Mouse (Mus musculus) liver, postnatal 0 days (tissue): ENCODE measurements at regions not wholly inside any gene's neighbourhood (a gene's known extent, or its start where the extent isn't known, plus 50 kb on each side); places are given as distances from the start of the nearest gene placed in this dataset.
"Not testable (repeated sequence)": the region's sequence is repeated elsewhere in the genome, so short reads cannot be mapped to it uniquely, and the experiment has no call there.

Experiments
- ATAC-seq: fragments of 200-750 bp; cut with Nextera tagmentation; 2 replicates; pipeline ENCODE4 v1.8.0; 2017; ENCODE audit warnings: mild to moderate bottlenecking, moderate library complexity
- DNase-seq: peaks from one replicate; pipeline ENCODE4 v3.0.0-alpha.2; 2016
- H3K27ac ChIP-seq: fragments of 300-500 bp; sonication (generic); 2 replicates; pipeline ENCODE4 v1.5.1; 2014; ENCODE audit warnings: antibody characterized with exemption, moderate library complexity, mild to moderate bottlenecking, low read depth
- H3K27me3 ChIP-seq: fragments of 300-500 bp; sonication (generic); 2 replicates; pipeline ENCODE4 v1.6.1; 2014; ENCODE audit warnings: low read length, control low read depth, mixed read lengths; ENCODE audit not compliant: insufficient read depth
- H3K36me3 ChIP-seq: fragments of 300-500 bp; sonication (generic); replicated peaks from 2 replicates; pipeline ENCODE4 v1.6.1; 2014; ENCODE audit warnings: mild to moderate bottlenecking, control low read depth, low read length, moderate library complexity, mixed read lengths; ENCODE audit not compliant: insufficient read depth
- H3K4me1 ChIP-seq: fragments of 300-500 bp; sonication (generic); 2 replicates; pipeline ENCODE4 v1.6.1; 2014; ENCODE audit warnings: antibody characterized with exemption, mild to moderate bottlenecking, control low read depth; ENCODE audit not compliant: insufficient read depth
- H3K4me2 ChIP-seq: fragments of 300-500 bp; sonication (generic); 2 replicates; pipeline ENCODE4 v1.6.1; 2014; ENCODE audit warnings: low read depth, mild to moderate bottlenecking, low read length, moderate library complexity, mixed read lengths
- H3K4me3 ChIP-seq: fragments of 300-500 bp; sonication (generic); 2 replicates; pipeline ENCODE4 v1.5.1; 2014; ENCODE audit warnings: low read depth, low read length
- H3K9ac ChIP-seq: fragments of 300-500 bp; sonication (generic); replicated peaks from 2 replicates; pipeline ENCODE4 v1.6.1; 2014; ENCODE audit warnings: mild to moderate bottlenecking, moderate library complexity
- H3K9me3 ChIP-seq: fragments of 300-500 bp; sonication (generic); 2 replicates; pipeline ENCODE4 v1.6.1; 2016; ENCODE audit warnings: mild to moderate bottlenecking, control low read depth, low read length, mixed read lengths
- CTCF ChIP-seq: sonication (generic); IDR thresholded peaks from 2 replicates; pipeline ENCODE4 v1.5.1; 2016; ENCODE audit warnings: antibody characterized with exemption, low read depth
- EP300 ChIP-seq: IDR thresholded peaks from 2 replicates; pipeline ENCODE4 v1.6.1; 2016; ENCODE audit warnings: antibody characterized with exemption, low read depth, mild to moderate bottlenecking
- WGBS: fragments of 180-500 bp; shearing (Covaris S2); extraction: QIAGEN DNeasy Blood & Tissue Kit; methylation state at CpG from one replicate; pipeline ENCODE4 v1.1.7; 2014; ENCODE audit not compliant: insufficient replicate concordance; 5-methylcytosine and 5-hydroxymethylcytosine counted together

GRCm38 (mm10) chr3:22285904-22286303 is 209.5 kb downstream of the Tbl1xr1 start:
- TF ChIP-seq CTCF (no peak), EP300 (no peak)
- 90% methylated on average over 2 of the region's 2 CpGs for WGBS
- DNase-seq (no peak), ATAC-seq (no peak)
- Histone ChIP-seq H3K4me3 (no peak overlapping the region), H3K27me3 (no peaks in the 10 kb centered on the region), H3K9ac (no peak overlapping the region), H3K4me2 (no peak overlapping the region), H3K9me3 (no peaks in the 10 kb centered on the region), H3K4me1 (no peaks in the 10 kb centered on the region), H3K36me3 (no peaks in the 10 kb centered on the region), H3K27ac (no peak overlapping the region)

DNA sequence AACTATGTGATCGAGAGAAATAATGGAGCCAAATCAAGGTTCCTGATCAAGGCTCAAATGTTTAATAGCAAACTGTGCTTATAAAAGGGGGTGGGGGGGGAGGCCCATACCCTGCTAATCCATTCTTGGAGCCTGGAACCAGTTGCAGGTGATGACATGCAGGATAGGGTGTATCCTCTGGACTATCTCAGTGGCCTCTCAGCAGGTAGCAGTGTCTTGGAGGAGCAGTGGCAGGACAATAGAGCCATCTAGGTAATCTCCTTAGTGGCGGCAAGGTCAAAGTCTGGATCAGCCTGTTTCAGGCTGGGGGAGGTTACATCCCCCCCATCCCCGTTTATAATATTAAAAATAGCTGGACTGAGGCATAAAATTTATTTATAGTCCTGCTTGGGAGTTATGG is 217.0 kb downstream of the Tbl1xr1 start:
- H3K27ac ChIP-seq: no peak overlapping the region
- H3K4me2 ChIP-seq: no peak overlapping the region
- no peaks in the 10 kb centered on the region for H3K4me1 ChIP-seq
- TF ChIP-seq CTCF (no peak), EP300 (no peak)
- no peak overlapping the region for H3K9ac ChIP-seq
- WGBS: 63% methylated on average over 3 of the region's 3 CpGs
- no peak for DNase-seq
- H3K36me3 ChIP-seq: no peaks in the 10 kb centered on the region
- H3K4me3 ChIP-seq: no peak overlapping the region
- H3K9me3 ChIP-seq: no peaks in the 10 kb centered on the region
- H3K27me3 ChIP-seq: no peaks in the 10 kb centered on the region
- ATAC-seq: no peak

DNA sequence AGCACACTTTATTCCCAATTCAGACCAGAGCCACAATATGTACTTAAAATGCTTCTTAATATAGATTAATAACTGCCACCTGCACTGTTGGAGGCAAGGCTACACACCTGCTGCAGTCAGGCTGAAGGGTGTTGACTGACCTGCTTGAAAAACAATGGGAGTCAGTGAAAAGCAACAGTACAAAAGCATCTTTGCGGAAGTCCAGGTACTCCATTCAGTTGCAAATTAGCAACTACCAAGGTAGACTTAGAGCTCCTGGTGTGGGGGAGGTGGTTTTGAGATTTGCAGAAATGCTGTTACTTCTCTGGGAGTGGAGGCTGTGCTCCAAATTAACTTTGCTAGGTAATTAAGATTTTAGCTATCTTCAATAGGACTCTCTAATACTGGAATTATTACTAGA is 217.6 kb downstream of the Tbl1xr1 start:
- not testable (repeated sequence) for ATAC-seq, H3K4me1 ChIP-seq, H3K9ac ChIP-seq, H3K4me3 ChIP-seq, H3K27ac ChIP-seq, DNase-seq, H3K27me3 ChIP-seq, H3K9me3 ChIP-seq, H3K4me2 ChIP-seq, H3K36me3 ChIP-seq
- WGBS: 96% methylated on average over 1 of the region's 1 CpGs

DNA sequence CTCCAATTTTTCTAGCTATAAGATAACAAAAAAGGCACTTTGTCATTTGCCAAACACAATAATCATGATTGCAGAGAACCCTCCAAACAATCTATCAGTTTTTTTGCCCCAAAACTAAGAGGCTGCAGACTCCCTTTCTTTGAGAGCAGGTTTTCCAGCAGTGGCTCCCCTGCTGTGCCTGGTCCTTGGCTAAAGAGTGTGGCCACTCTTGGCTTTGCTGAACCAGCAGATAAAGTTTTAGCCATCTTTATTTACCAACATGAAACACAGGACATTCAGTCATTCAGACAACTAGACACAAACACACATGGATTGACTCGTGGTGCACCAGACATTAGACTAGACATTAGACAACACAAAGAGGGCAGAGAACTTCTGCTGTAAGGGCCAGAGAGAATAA is 220.5 kb downstream of the Tbl1xr1 start:
- not testable (repeated sequence) for H3K4me3 ChIP-seq, H3K9me3 ChIP-seq, H3K4me1 ChIP-seq, H3K9ac ChIP-seq, H3K27me3 ChIP-seq, H3K4me2 ChIP-seq, DNase-seq, H3K36me3 ChIP-seq, H3K27ac ChIP-seq, ATAC-seq
- WGBS: 67% methylated on average over 1 of the region's 1 CpGs

GRCm38 (mm10) chr3:22297831-22298230 is 221.4 kb downstream of the Tbl1xr1 start:
- H3K27me3 ChIP-seq, H3K4me3 ChIP-seq, H3K36me3 ChIP-seq, H3K27ac ChIP-seq, H3K9me3 ChIP-seq, H3K9ac ChIP-seq, ATAC-seq, DNase-seq, H3K4me1 ChIP-seq, H3K4me2 ChIP-seq: not testable (repeated sequence)
- 74% methylated on average over 1 of the region's 1 CpGs for WGBS

DNA sequence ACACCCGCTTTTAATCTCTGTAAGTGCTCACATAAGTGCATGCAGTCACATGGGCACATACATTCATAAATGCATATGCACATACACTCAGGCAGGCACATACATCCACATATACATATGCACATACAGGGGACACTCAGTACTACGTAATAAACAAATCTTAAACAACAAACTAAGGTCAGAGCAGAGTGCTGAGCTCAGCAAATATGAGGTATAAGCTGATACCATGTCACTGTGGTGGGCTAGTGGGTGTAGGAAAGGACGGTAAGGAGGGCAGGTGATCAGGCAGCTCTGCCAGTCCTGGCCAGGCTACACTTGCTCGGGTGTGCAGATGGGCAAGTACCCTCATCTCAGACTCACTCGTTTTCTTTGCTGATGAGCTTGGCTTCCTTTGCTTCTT is 224.1 kb downstream of the Tbl1xr1 start:
- H3K4me3 ChIP-seq: no peak overlapping the region
- TF ChIP-seq CTCF (no peak), EP300 (no peak)
- H3K27me3 ChIP-seq: no peaks in the 10 kb centered on the region
- H3K4me1 ChIP-seq: no peaks in the 10 kb centered on the region
- no peak for ATAC-seq
- no peak overlapping the region for H3K9ac ChIP-seq
- DNase-seq: no peak
- no peaks in the 10 kb centered on the region for H3K9me3 ChIP-seq
- 68% methylated on average over 5 of the region's 5 CpGs for WGBS
- H3K36me3 ChIP-seq: no peaks in the 10 kb centered on the region
- no peak overlapping the region for H3K4me2 ChIP-seq
- H3K27ac ChIP-seq: no peak overlapping the region

DNA sequence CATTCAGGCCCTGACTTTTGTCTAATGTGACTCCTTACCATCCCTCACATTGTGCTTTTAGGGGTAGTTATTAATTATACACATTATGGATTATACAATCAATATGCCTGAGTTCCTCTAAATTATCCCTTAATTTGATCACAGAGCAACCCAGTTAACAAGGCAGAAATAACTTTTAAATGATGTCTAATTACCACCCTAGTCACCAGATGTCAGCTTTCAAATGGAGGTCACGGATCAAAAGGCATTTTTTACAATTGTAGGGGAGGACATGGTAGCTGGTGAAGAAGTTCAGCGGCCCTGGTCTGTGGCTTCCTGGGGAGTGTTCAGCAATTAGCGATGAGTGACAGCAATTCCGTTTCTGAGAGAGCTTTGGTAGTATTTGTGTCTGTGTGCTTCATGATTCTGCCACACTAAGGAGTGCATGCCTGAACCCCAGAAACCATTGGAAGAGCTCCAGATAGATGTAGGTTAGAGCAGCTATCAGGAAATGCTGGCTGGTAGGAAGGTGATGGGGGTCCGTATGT is 225.6 kb downstream of the Tbl1xr1 start:
- TF ChIP-seq CTCF (no peak), EP300 (no peak)
- H3K4me3 ChIP-seq: no peak overlapping the region
- 57% methylated on average over 5 of the region's 5 CpGs for WGBS
- no peaks in the 10 kb centered on the region for H3K36me3 ChIP-seq
- H3K27ac ChIP-seq: no peak overlapping the region
- DNase-seq: no peak
- no peaks in the 10 kb centered on the region for H3K4me1 ChIP-seq
- no peak overlapping the region for H3K4me2 ChIP-seq
- H3K9ac ChIP-seq: no peak overlapping the region
- H3K27me3 ChIP-seq: no peaks in the 10 kb centered on the region
- no peak for ATAC-seq
- no peaks in the 10 kb centered on the region for H3K9me3 ChIP-seq
